Mouse (Mus musculus) lung, embryonic 14.5 days (tissue): ENCODE data around the gene Slc30a4. TPM values are rescaled to one million over a fixed set of nuclear protein-coding genes. Genes with fewer than 3 reads are reported as not detected.
A peak's percentile ranks its signal among the peaks of the same experiment; 100 is the strongest.

Experiments used
- ATAC-seq: fragments of 200-750 bp; cut with Nextera tagmentation; 2 replicates; pipeline ENCODE4 v1.8.0; 2017; ENCODE audit warnings: mild to moderate bottlenecking, moderate TSS enrichment, moderate library complexity; ENCODE audit not compliant: insufficient read depth
- DNase-seq: peaks from one replicate; pipeline ENCODE4 v3.0.0-alpha.2; 2015
- H3K27ac ChIP-seq: fragments of 300-500 bp; sonication (generic); 2 replicates; pipeline ENCODE4 v1.5.1; 2014; ENCODE audit warnings: low read depth, mild to moderate bottlenecking, moderate library complexity
- H3K27me3 ChIP-seq: fragments of 300-500 bp; sonication (generic); 2 replicates; pipeline ENCODE4 v1.6.1; 2014; ENCODE audit warnings: low read length, control low read depth; ENCODE audit not compliant: insufficient read depth
- H3K36me3 ChIP-seq: fragments of 300-500 bp; sonication (generic); 2 replicates; pipeline ENCODE4 v1.6.1; 2014; ENCODE audit warnings: control low read depth; ENCODE audit not compliant: insufficient read depth
- H3K4me1 ChIP-seq: fragments of 300-500 bp; sonication (generic); 2 replicates; pipeline ENCODE4 v1.6.1; 2014; ENCODE audit warnings: antibody characterized with exemption, control low read depth; ENCODE audit not compliant: insufficient read depth
- H3K4me2 ChIP-seq: fragments of 300-500 bp; sonication (generic); 2 replicates; pipeline ENCODE4 v1.6.1; 2014; ENCODE audit warnings: mild to moderate bottlenecking
- H3K4me3 ChIP-seq: fragments of 300-500 bp; sonication (generic); 2 replicates; pipeline ENCODE4 v1.5.1; 2014; ENCODE audit warnings: low read depth, low read length
- H3K9ac ChIP-seq: fragments of 300-500 bp; sonication (generic); 2 replicates; pipeline ENCODE4 v1.6.1; 2014
- H3K9me3 ChIP-seq: fragments of 300-500 bp; sonication (generic); 2 replicates; pipeline ENCODE4 v1.6.1; 2016; ENCODE audit warnings: low read depth, low read length, control low read depth
- CTCF ChIP-seq: IDR thresholded peaks from 2 replicates; pipeline ENCODE4 v1.5.1; 2016; ENCODE audit warnings: antibody characterized with exemption, low read depth
- WGBS: fragments of 180-500 bp; shearing (Covaris S2); extraction: QIAGEN DNeasy Blood & Tissue Kit; methylation state at CpG from one replicate; pipeline ENCODE4 v1.1.7; 2014; 5-methylcytosine and 5-hydroxymethylcytosine counted together
- polyA plus RNA-seq: library from polyadenylated mRNA; unstranded; fragments of >200 nt; fragmentation: Nextera tagmentation; extraction: Ambion mirVana; gene quantifications from 2 replicates; pipeline ENCODE4 v1.2.1, GENCODE M21; 2014

The Slc30a4 gene
- polyA plus RNA-seq, 1 experiment from 2014 or later = 11.1 TPM

- no peaks in the 10 kb centered on the region for H3K36me3 ChIP-seq
These were observed 16.8 kb upstream of the Slc30a4 start for GRCm38 (mm10) chr2:122719232-122719631.

GRCm38 (mm10) chr2:122716301-122716842, 13.9 kb upstream of the Slc30a4 start:
- no peaks in the 10 kb centered on the region for H3K9me3 ChIP-seq
- no peak for ATAC-seq
- 68% methylated on average over 3 of the region's 3 CpGs for WGBS

More at GRCm38 (mm10) chr2:122719232-122719631, 16.8 kb upstream of the Slc30a4 start:
- DNase-seq (no peak), ATAC-seq (no peak)
- H3K4me2 ChIP-seq = no peak overlapping the region
- H3K9ac ChIP-seq = no peak overlapping the region
- WGBS = 42% methylated on average over 1 of the region's 1 CpGs
- no peaks in the 10 kb centered on the region for H3K27me3 ChIP-seq
- TF ChIP-seq CTCF = no peak
- no peak overlapping the region for H3K27ac ChIP-seq
- no peaks in the 10 kb centered on the region for H3K9me3 ChIP-seq
- H3K4me3 ChIP-seq = no peak overlapping the region
- H3K4me1 ChIP-seq = no peaks in the 10 kb centered on the region

GRCm38 (mm10) chr2:122715148-122715692, 12.8 kb upstream of the Slc30a4 start:
- TF ChIP-seq CTCF = no peak
- no peak for ATAC-seq
- no peak overlapping the region for H3K27ac ChIP-seq
- H3K4me1 ChIP-seq = no peaks in the 10 kb centered on the region
- H3K4me2 ChIP-seq = no peak overlapping the region
- no peaks in the 10 kb centered on the region for H3K9me3 ChIP-seq
- no peak for DNase-seq
- H3K27me3 ChIP-seq = no peaks in the 10 kb centered on the region
- no peak overlapping the region for H3K4me3 ChIP-seq
- H3K36me3 ChIP-seq = no peaks in the 10 kb centered on the region
- no peak overlapping the region for H3K9ac ChIP-seq
- WGBS = 67% methylated on average over 5 of the region's 5 CpGs

More at GRCm38 (mm10) chr2:122716301-122716842, 13.9 kb upstream of the Slc30a4 start:
- TF ChIP-seq CTCF = no peak
- Histone ChIP-seq H3K4me1 (no peaks in the 10 kb centered on the region), H3K36me3 (no peaks in the 10 kb centered on the region), H3K4me2 (no peak overlapping the region), H3K9ac (no peak overlapping the region), H3K4me3 (no peak overlapping the region), H3K27ac (no peak overlapping the region), H3K27me3 (no peaks in the 10 kb centered on the region)
- peak; percentile 5 for DNase-seq

DNA sequence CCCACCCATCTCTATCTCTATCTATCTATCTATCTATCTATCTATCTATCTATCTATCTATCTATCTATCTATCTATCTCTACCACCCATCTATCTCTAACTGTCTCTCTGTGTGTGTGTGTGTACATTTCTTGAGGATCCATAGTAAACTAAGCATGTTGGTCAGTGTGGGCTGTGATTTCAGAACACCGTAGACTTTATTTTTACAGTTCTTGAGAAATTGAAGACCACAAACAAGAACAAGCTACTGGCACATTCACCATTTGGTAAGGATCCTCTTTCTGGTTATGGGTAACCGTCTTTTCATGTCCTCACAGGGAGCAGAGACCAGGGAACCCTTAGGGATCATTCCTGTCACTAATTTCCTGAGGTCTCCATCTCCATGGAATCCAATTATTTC, 10.4 kb upstream of the Slc30a4 start:
- WGBS = 75% methylated on average over 2 of the region's 2 CpGs
- Histone ChIP-seq H3K4me2 (no peak overlapping the region), H3K27me3 (no peaks in the 10 kb centered on the region), H3K4me3 (no peak overlapping the region), H3K9ac (no peak overlapping the region), H3K4me1 (no peaks in the 10 kb centered on the region), H3K9me3 (no peaks in the 10 kb centered on the region), H3K36me3 (no peaks in the 10 kb centered on the region), H3K27ac (no peak overlapping the region)
- no peak for TF ChIP-seq CTCF
- no peak for ATAC-seq
- DNase-seq = no peak

- Histone ChIP-seq H3K9ac (no peak overlapping the region), H3K4me2 (no peak overlapping the region), H3K9me3 (no peaks in the 10 kb centered on the region), H3K27ac (no peak overlapping the region), H3K4me3 (no peak overlapping the region), H3K27me3 (no peaks in the 10 kb centered on the region), H3K36me3 (no peaks in the 10 kb centered on the region), H3K4me1 (no peaks in the 10 kb centered on the region)
- DNase-seq (no peak), ATAC-seq (no peak)
- WGBS = 65% methylated on average over 3 of the region's 3 CpGs
- no peak for TF ChIP-seq CTCF
These were observed 9.4 kb upstream of the Slc30a4 start for GRCm38 (mm10) chr2:122711911-122712310.

DNA sequence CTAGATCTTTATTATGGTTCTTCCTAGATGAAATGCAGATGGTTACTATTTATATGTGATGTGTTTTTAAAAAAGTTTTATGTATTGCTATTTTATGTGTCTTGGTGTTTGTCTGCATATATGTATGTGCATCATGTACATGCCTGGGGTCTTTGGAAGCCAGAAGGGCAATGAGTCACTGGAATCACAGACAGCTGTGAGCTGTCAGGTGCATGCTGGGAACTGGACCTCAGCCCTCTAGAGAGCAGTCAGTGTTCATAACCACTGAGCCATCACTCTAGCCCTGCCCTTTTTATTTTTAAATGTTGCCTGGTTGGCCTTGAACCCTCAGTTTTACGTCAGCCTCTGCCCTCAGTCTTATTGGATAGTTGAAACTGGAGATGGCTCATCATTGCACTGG, 6.7 kb upstream of the Slc30a4 start:
- WGBS = 56% methylated on average over 1 of the region's 1 CpGs
- DNase-seq (no peak), ATAC-seq (no peak)
- no peak overlapping the region for H3K4me3 ChIP-seq
- no peak overlapping the region for H3K27ac ChIP-seq
- no peak for TF ChIP-seq CTCF
- H3K27me3 ChIP-seq = no peaks in the 10 kb centered on the region
- H3K4me2 ChIP-seq = no peak overlapping the region
- no peaks in the 10 kb centered on the region for H3K9me3 ChIP-seq
- no peaks in the 10 kb centered on the region for H3K36me3 ChIP-seq
- H3K4me1 ChIP-seq = no peaks in the 10 kb centered on the region
- H3K9ac ChIP-seq = no peak overlapping the region

DNA sequence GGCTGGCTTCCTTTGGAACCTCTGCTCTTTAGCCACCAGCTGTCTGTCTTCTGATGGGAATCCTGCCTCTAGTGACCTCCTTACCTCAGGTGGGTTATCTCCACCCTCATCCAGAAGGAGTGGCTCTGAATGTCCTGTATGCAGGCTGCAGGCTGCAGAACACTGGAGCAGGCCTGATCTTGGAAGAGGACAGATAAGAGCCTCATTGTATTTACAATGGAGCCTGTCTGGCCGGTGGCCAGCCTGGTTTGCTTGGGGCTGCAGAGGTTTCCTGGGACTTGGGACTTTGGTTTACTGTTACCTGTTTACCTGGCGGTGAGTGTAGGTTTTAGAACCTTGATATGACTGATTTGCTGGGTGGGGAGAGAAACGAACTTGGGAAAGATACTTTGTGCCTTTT, 5.6 kb upstream of the Slc30a4 start:
- no peak overlapping the region for H3K4me2 ChIP-seq
- H3K9me3 ChIP-seq = no peaks in the 10 kb centered on the region
- no peak for ATAC-seq
- DNase-seq = peak; percentile 5
- no peak overlapping the region for H3K9ac ChIP-seq
- 41% methylated on average over 3 of the region's 3 CpGs for WGBS
- H3K27ac ChIP-seq = no peak overlapping the region
- no peak for TF ChIP-seq CTCF
- no peaks in the 10 kb centered on the region for H3K4me1 ChIP-seq
- no peak overlapping the region for H3K4me3 ChIP-seq
- no peaks in the 10 kb centered on the region for H3K36me3 ChIP-seq
- H3K27me3 ChIP-seq = no peaks in the 10 kb centered on the region
